Comparison of ENCODE assay signal across 26 mouse cellular contexts in the genomic region with DNA sequence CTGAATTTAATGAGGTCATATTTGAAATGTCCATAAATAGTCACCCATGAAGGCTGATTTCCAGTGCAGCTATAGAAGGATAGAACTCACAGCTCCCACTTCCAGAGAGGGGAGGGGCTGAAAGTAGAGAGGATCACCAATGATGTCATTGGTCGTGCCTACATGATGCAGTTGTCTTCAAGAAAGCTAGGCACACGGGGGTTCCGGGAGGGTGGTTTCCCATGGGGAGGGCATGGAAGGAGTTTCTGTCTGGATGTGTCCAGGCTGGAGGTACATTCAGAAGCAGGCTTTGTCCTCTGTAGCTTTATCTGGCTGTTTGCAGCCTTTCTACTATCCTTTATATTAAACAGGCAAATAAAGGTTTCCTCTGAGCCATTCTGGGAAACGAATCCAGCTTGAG. TPM values are rescaled to one million over a fixed set of nuclear protein-coding genes. Genes with fewer than 3 reads are reported as not detected.
DNase-seq lines count a peak whose midpoint lies in the region; ATAC-seq lines count a peak whose summit lies in the region.
"Had no signal": no experiment of that assay in that cellular context is flagged by ENCODE, and none has a peak within 500 bp of the region (broad histone marks: within the 10 kb centered on the region; RNA-seq: fewer than 3 reads in every experiment).

No protein-coding gene starts in this region.

- H3K4me1 ChIP-seq in heart, embryonic 10.5 days, result peaks cover 4% of the 10 kb centered on the region; the same call in 1 of the 2 replicates
- H3K4me1 ChIP-seq in intestine, embryonic 14.5 days (replicated peaks; ENCODE audit: control insufficient read depth, insufficient read depth, low read length), result 0 out of 2 replicates have a peak, but pooled peaks cover 4% of the 10 kb centered on the region
- H3K4me1 ChIP-seq in intestine, embryonic 16.5 days (ENCODE audit: control insufficient read depth, insufficient read depth, low read length), result no peaks in the 10 kb centered on the region; the same call in 1 of the 2 replicates

- intact Hi-C loops in heart, postnatal 10 days (cut with DNase I), result no loop called here

- peaks cover 26% of the 10 kb centered on the region for H3K27me3 ChIP-seq in heart, embryonic 10.5 days (ENCODE audit: insufficient read depth, poor library complexity, severe bottlenecking)
- H3K27me3 ChIP-seq in intestine, embryonic 14.5 days (replicated peaks; ENCODE audit: control insufficient read depth, insufficient read depth, low read length), result peaks cover 4% of the 10 kb centered on the region
- H3K27me3 ChIP-seq in intestine, embryonic 16.5 days (replicated peaks; ENCODE audit: control insufficient read depth, insufficient read depth, low read length), result peaks cover 4% of the 10 kb centered on the region; the same call in 1 of the 2 replicates
- H3K27me3 ChIP-seq: CH12.LX had no signal

- peak; percentile 28 for ATAC-seq in frontal cortex, adult (ENCODE audit: low TSS enrichment)
- no peak for ATAC-seq in intestine, embryonic 14.5 days (replicated peaks; ENCODE audit: low FRiP score, low TSS enrichment, low read depth)
- ATAC-seq in intestine, embryonic 16.5 days, result no peak
- ATAC-seq: activated CD4-positive, CD25-positive, alpha-beta regulatory T cell, adult 4 months; CD4-positive, CD25-positive, alpha-beta regulatory T cell, adult 4 months; Patski had no signal

- no peak overlapping the region for H3K4me2 ChIP-seq in intestine, embryonic 14.5 days (ENCODE audit: low read length)
- H3K4me2 ChIP-seq in intestine, embryonic 16.5 days (ENCODE audit: low read depth, low read length), result no peak overlapping the region

- no peak overlapping the region for H3K27ac ChIP-seq in heart, embryonic 10.5 days
- no peak overlapping the region for H3K27ac ChIP-seq in intestine, embryonic 14.5 days (ENCODE audit: low read depth)
- H3K27ac ChIP-seq in intestine, embryonic 16.5 days (ENCODE audit: low read length), result no peak overlapping the region

- no peaks in the 10 kb centered on the region for H3K9me3 ChIP-seq in heart, embryonic 10.5 days
- no peaks in the 10 kb centered on the region for H3K9me3 ChIP-seq in intestine, embryonic 14.5 days (ENCODE audit: control insufficient read depth, low read length)
- no peaks in the 10 kb centered on the region for H3K9me3 ChIP-seq in intestine, embryonic 16.5 days (ENCODE audit: control insufficient read depth, low read length)
- H3K9me3 ChIP-seq: G1E had no signal

- H3K4me3 ChIP-seq in heart, embryonic 10.5 days, result no peak overlapping the region
- H3K4me3 ChIP-seq in intestine, embryonic 14.5 days (ENCODE audit: low read depth, low read length), result no peak overlapping the region
- no peak overlapping the region for H3K4me3 ChIP-seq in intestine, embryonic 16.5 days (ENCODE audit: low read length)

- H3K36me3 ChIP-seq in heart, embryonic 10.5 days, result no peaks in the 10 kb centered on the region
- H3K36me3 ChIP-seq in intestine, embryonic 14.5 days (ENCODE audit: control insufficient read depth, insufficient read depth, low read length), result no peaks in the 10 kb centered on the region
- H3K36me3 ChIP-seq in intestine, embryonic 16.5 days (ENCODE audit: control insufficient read depth, insufficient read depth, low read length), result no peaks in the 10 kb centered on the region
- H3K36me3 ChIP-seq: G1E had no signal

- WGBS in heart, embryonic 10.5 days, result 76% methylated on average over 4 of the region's 4 CpGs
- 91% methylated on average over 4 of the region's 4 CpGs for WGBS in intestine, embryonic 14.5 days
- 79% methylated on average over 4 of the region's 4 CpGs for WGBS in intestine, embryonic 16.5 days

- no peak for DNase-seq in frontal cortex, postnatal 25 days (ENCODE audit: low spot score in 2 of 2)
- DNase-seq in heart, adult 11 months, result peak; percentile 77
- no peak for DNase-seq in heart, postnatal 10 days
- peak; percentile 56 for DNase-seq in heart, embryonic 10.5 days (ENCODE audit: low spot score)
- DNase-seq in heart, adult 8-10 months (ENCODE audit: low spot score), result no peak
- DNase-seq in intestine, embryonic 14.5 days (ENCODE audit: low spot score), result peak; percentile 23
- DNase-seq: adrenal gland, adult 2 months; adrenal gland, adult 8-10 months; adrenal gland, postnatal 10 days; adrenal gland, postnatal 14 days; adrenal gland, postnatal 25 days; adrenal gland, postnatal 36 days; B cell, adult 2 months; cerebellum, adult 11 months; cerebellum, adult 11-12 months had no signal

- H3K9ac ChIP-seq in intestine, embryonic 14.5 days (ENCODE audit: low read length), result no peak overlapping the region
- H3K9ac ChIP-seq in intestine, embryonic 16.5 days (ENCODE audit: low read depth, low read length), result no peak overlapping the region

RNA-seq across cellular contexts. Expression of gene Zkscan16, which starts 5.0 kb away (rescaled TPM):
- total RNA-seq in heart, postnatal 10 days (2021), result under 1 TPM; 0.12 TPM
- polyA plus RNA-seq in heart, embryonic 10.5 days (2016; fragmentation: Nextera tagmentation; extraction: Ambion mirVana), result 0.28 and 0.38 TPM in 2 replicates
- total RNA-seq in heart, adult 8-10 months (2022), result under 1 TPM; 0.11 to 0.25 (median 0.19) TPM
- 0.73 and 1.2 TPM in 2 replicates for polyA plus RNA-seq in intestine, embryonic 14.5 days (2014; fragmentation: Nextera tagmentation; extraction: Ambion mirVana)
- 0.16 and 0.29 TPM in 2 replicates for polyA plus RNA-seq in intestine, embryonic 16.5 days (2015; fragmentation: Nextera tagmentation; extraction: Ambion mirVana)
- total RNA-seq: CH12.LX, MEL had no signal
- polyA plus RNA-seq: activated CD4-positive, CD25-positive, alpha-beta regulatory T cell, adult 4 months; adrenal gland, adult 2 months; CD4-positive, CD25-positive, alpha-beta regulatory T cell, adult 4 months; G1E had no signal

RNA-seq across cellular contexts. Expression of gene Ecpas, which starts 35.8 kb away (rescaled TPM):
- total RNA-seq in heart, postnatal 10 days (2021), result 100 to 1,000 TPM; 153 to 156 TPM
- 25.6 and 30.4 TPM in 2 replicates for polyA plus RNA-seq in heart, embryonic 10.5 days (2016; fragmentation: Nextera tagmentation; extraction: Ambion mirVana)
- 100 to 1,000 TPM; 184 to 228 (median 192) TPM for total RNA-seq in heart, adult 8-10 months (2022)
- 44.2 and 44.5 TPM in 2 replicates for polyA plus RNA-seq in intestine, embryonic 14.5 days (2014; fragmentation: Nextera tagmentation; extraction: Ambion mirVana)
- polyA plus RNA-seq in intestine, embryonic 16.5 days (2015; fragmentation: Nextera tagmentation; extraction: Ambion mirVana), result 21.4 and 23.7 TPM in 2 replicates

RNA-seq across cellular contexts. Expression of gene Ptgr1, which starts 38.5 kb away (rescaled TPM):
- total RNA-seq in heart, postnatal 10 days (2021), result 1 to 10 TPM; 5.3 to 5.6 TPM
- polyA plus RNA-seq in heart, embryonic 10.5 days (2016; fragmentation: Nextera tagmentation; extraction: Ambion mirVana), result 10.6 and 17.0 TPM in 2 replicates
- 1 to 10 TPM; 2.3 to 3.3 (median 3.1) TPM for total RNA-seq in heart, adult 8-10 months (2022)
- polyA plus RNA-seq in intestine, embryonic 14.5 days (2014; fragmentation: Nextera tagmentation; extraction: Ambion mirVana), result 29.3 and 33.9 TPM in 2 replicates
- polyA plus RNA-seq in intestine, embryonic 16.5 days (2015; fragmentation: Nextera tagmentation; extraction: Ambion mirVana), result 44.9 and 45.5 TPM in 2 replicates

RNA-seq across cellular contexts. Expression of gene Dnajc25, which starts 46.5 kb away (rescaled TPM):
- 10 to 100 TPM; 15.9 to 18.2 TPM for total RNA-seq in heart, postnatal 10 days (2021)
- 7.4 and 11.4 TPM in 2 replicates for polyA plus RNA-seq in heart, embryonic 10.5 days (2016; fragmentation: Nextera tagmentation; extraction: Ambion mirVana)
- total RNA-seq in heart, adult 8-10 months (2022), result 10 to 100 TPM; 18.8 to 22.3 (median 22.0) TPM
- 8.7 and 11.6 TPM in 2 replicates for polyA plus RNA-seq in intestine, embryonic 14.5 days (2014; fragmentation: Nextera tagmentation; extraction: Ambion mirVana)
- polyA plus RNA-seq in intestine, embryonic 16.5 days (2015; fragmentation: Nextera tagmentation; extraction: Ambion mirVana), result 5.6 and 8.3 TPM in 2 replicates

RNA-seq across cellular contexts. Expression of gene Gm20503, which starts 54.6 kb away (rescaled TPM):
- total RNA-seq in heart, postnatal 10 days (2021), result 1 to 10 TPM; 3.7 TPM
- 10.9 and 14.1 TPM in 2 replicates for polyA plus RNA-seq in heart, embryonic 10.5 days (2016; fragmentation: Nextera tagmentation; extraction: Ambion mirVana)
- total RNA-seq in heart, adult 8-10 months (2022), result 1 to 10 TPM in 2 of 4 experiments, under 1 TPM in 1, not detected in 1; 0.57 to 7.1 (median 1.7) TPM
- polyA plus RNA-seq in intestine, embryonic 14.5 days (2014; fragmentation: Nextera tagmentation; extraction: Ambion mirVana), result 8.5 and 10.8 TPM in 2 replicates
- polyA plus RNA-seq in intestine, embryonic 16.5 days (2015; fragmentation: Nextera tagmentation; extraction: Ambion mirVana), result 9.3 and 10.8 TPM in 2 replicates
- total RNA-seq: ES-E14, G1E, MEL had no signal
- polyA plus RNA-seq: activated CD4-positive, CD25-positive, alpha-beta regulatory T cell, adult 4 months; adrenal gland, adult 2 months; brain, embryonic 14.5 days; C2C12; CD4-positive, CD25-positive, alpha-beta regulatory T cell, adult 4 months; G1E had no signal

Comparison
In these comparisons a context has a peak if more than half of its experiments do, and no peak if none do; other contexts are left out.
1. DNase-seq: peak in heart, adult 11 months (single experiment), heart, embryonic 10.5 days (single experiment) and intestine, embryonic 14.5 days (single experiment); none in frontal cortex, postnatal 25 days (0 of 2), heart, postnatal 10 days (0 of 2) and heart, adult 8-10 months (single experiment).